Comparison of ENCODE assay signal across 8 mouse cellular contexts in the genomic region with DNA sequence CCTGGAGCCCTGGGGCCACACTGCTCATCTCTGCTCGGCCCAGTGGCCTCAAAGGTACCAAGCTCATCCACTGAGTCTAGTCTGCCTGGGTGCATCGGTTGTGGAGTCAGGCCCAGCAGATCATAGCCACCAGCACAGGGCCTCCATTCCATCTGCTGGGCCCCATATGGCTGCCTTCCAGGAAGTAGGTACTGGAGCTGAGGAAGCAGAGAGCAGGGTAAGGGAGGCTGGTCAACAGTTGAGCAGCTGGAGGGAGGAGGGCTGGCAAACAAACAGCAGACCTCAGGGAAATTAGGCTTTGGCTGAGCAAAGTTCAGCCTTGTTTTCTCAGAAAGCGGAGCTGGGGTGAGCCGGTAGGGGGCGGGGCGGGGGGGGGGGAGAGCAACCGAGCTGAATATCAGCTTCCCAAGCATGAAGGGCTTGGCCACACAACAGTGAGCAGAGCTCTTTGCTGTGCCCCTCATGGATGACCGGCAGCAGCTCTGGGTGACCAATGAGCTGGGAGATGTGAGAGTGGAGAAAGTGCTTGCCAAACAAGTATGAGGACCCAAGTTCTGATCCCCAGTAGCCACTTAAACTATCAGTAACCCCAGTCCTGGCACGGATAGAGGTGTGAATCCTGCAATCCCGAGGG.
A peak's percentile ranks its signal among the peaks of the same experiment; 100 is the strongest.
DNase-seq lines count a peak whose midpoint lies in the region; ATAC-seq and TF ChIP-seq lines count a peak whose summit lies in the region.

No protein-coding gene starts in this region.

- DNase-seq in layer of hippocampus, adult 2 months (ENCODE audit: low spot score in 2 of 2) = no peak
- DNase-seq in layer of hippocampus, postnatal 25 days (ENCODE audit: extremely low spot score in 1 of 2, low spot score in 1 of 2) = no peak
- DNase-seq in kidney, postnatal 25 days = peak; percentile 83 to 93
- peak; percentile 66 for DNase-seq in midbrain, embryonic 10.5 days (ENCODE audit: low spot score)
- DNase-seq in frontal cortex, postnatal 10 days (ENCODE audit: low spot score in 2 of 2) = no peak
- no peak for DNase-seq in frontal cortex, postnatal 25 days (ENCODE audit: low spot score in 2 of 2)

- no peak overlapping the region for H3K9ac ChIP-seq in embryonic facial prominence, embryonic 12.5 days
- H3K9ac ChIP-seq in heart, embryonic 16.5 days (ENCODE audit: low read length) = no peak overlapping the region; the same call in 1 of the 2 replicates

- H3K36me3 ChIP-seq in embryonic facial prominence, embryonic 12.5 days = no peaks in the 10 kb centered on the region
- no peaks in the 10 kb centered on the region for H3K36me3 ChIP-seq in heart, embryonic 16.5 days (ENCODE audit: control insufficient read depth, insufficient read depth)
- no peaks in the 10 kb centered on the region for H3K36me3 ChIP-seq in midbrain, embryonic 10.5 days

- no peak overlapping the region for H3K4me3 ChIP-seq in layer of hippocampus, adult 2 months
- no peak overlapping the region for H3K4me3 ChIP-seq in embryonic facial prominence, embryonic 12.5 days
- H3K4me3 ChIP-seq in heart, embryonic 16.5 days (ENCODE audit: low read length) = no peak overlapping the region
- no peak overlapping the region for H3K4me3 ChIP-seq in midbrain, embryonic 10.5 days

- 0 out of 2 replicates have a peak, but pooled peaks have one; percentile 18 for TF ChIP-seq CTCF in layer of hippocampus, adult 2 months (conservative IDR thresholded peaks at IDR 0.05)

- WGBS in embryonic facial prominence, embryonic 12.5 days = 35% methylated on average over 10 of the region's 10 CpGs
- WGBS in heart, embryonic 16.5 days = 42% methylated on average over 10 of the region's 10 CpGs
- WGBS in midbrain, embryonic 10.5 days = 42% methylated on average over 10 of the region's 10 CpGs

- no peak for ATAC-seq in embryonic facial prominence, embryonic 12.5 days (ENCODE audit: insufficient number of reproducible peaks, insufficient read depth, low FRiP score, low TSS enrichment)
- no peak for ATAC-seq in heart, embryonic 16.5 days (replicated peaks; ENCODE audit: extremely low read depth, insufficient read depth, low FRiP score)

- no peaks in the 10 kb centered on the region for H3K9me3 ChIP-seq in embryonic facial prominence, embryonic 12.5 days
- no peaks in the 10 kb centered on the region for H3K9me3 ChIP-seq in heart, embryonic 16.5 days (replicated peaks; ENCODE audit: control insufficient read depth, low read length)
- H3K9me3 ChIP-seq in midbrain, embryonic 10.5 days (replicated peaks) = no peaks in the 10 kb centered on the region

- peaks cover 38% of the 10 kb centered on the region for H3K4me1 ChIP-seq in embryonic facial prominence, embryonic 12.5 days
- peaks cover 46% of the 10 kb centered on the region for H3K4me1 ChIP-seq in heart, embryonic 16.5 days (ENCODE audit: control insufficient read depth, insufficient read depth, low read length)
- peaks cover 44% of the 10 kb centered on the region for H3K4me1 ChIP-seq in midbrain, embryonic 10.5 days

- no peaks in the 10 kb centered on the region for H3K27me3 ChIP-seq in embryonic facial prominence, embryonic 12.5 days
- H3K27me3 ChIP-seq in heart, embryonic 16.5 days (ENCODE audit: control insufficient read depth, insufficient read depth, low read length) = no peaks in the 10 kb centered on the region
- no peaks in the 10 kb centered on the region for H3K27me3 ChIP-seq in midbrain, embryonic 10.5 days (ENCODE audit: low read depth, poor library complexity, severe bottlenecking)

- H3K4me2 ChIP-seq in embryonic facial prominence, embryonic 12.5 days (replicated peaks) = no peak overlapping the region
- H3K4me2 ChIP-seq in heart, embryonic 16.5 days (ENCODE audit: low read depth, low read length) = no peak overlapping the region

- peak overlapping the region; percentile 91; the same call in 1 of the 2 replicates for H3K27ac ChIP-seq in layer of hippocampus, adult 2 months
- H3K27ac ChIP-seq in embryonic facial prominence, embryonic 12.5 days = peak overlapping the region; percentile 100
- H3K27ac ChIP-seq in heart, embryonic 16.5 days (ENCODE audit: low read length) = peak overlapping the region; percentile 8
- peak overlapping the region; percentile 92 for H3K27ac ChIP-seq in midbrain, embryonic 10.5 days (replicated peaks)

Comparison
In these comparisons a context has a peak if more than half of its experiments do, and no peak if none do; other contexts are left out.
1. DNase-seq: peak in kidney, postnatal 25 days (2 of 2) and midbrain, embryonic 10.5 days (single experiment); none in layer of hippocampus, adult 2 months (0 of 2), layer of hippocampus, postnatal 25 days (0 of 2), frontal cortex, postnatal 10 days (0 of 2) and frontal cortex, postnatal 25 days (0 of 2).
2. H3K27ac ChIP-seq: peak in every context shown above with its lines; median percentile 100 in embryonic facial prominence, embryonic 12.5 days; 92 in midbrain, embryonic 10.5 days; 91 in layer of hippocampus, adult 2 months; 8 in heart, embryonic 16.5 days.